21 mouse cellular contexts compared by ENCODE assay signal in genomic region chr6:144772985-144773384, GRCm38 (mm10). TPM values are rescaled to one million over a fixed set of nuclear protein-coding genes. Genes with fewer than 3 reads are reported as not detected.
DNase-seq lines count a peak whose midpoint lies in the region; ATAC-seq lines count a peak whose summit lies in the region.
"Had no signal": no experiment of that assay in that cellular context is flagged by ENCODE, and none has a peak within 500 bp of the region (broad histone marks: within the 10 kb centered on the region; RNA-seq: fewer than 3 reads in every experiment).

No protein-coding gene starts in this region.

- no peaks in the 10 kb centered on the region for H3K36me3 ChIP-seq in forebrain, embryonic 10.5 days (replicated peaks)
- H3K36me3 ChIP-seq: embryonic facial prominence, embryonic 13.5 days; hindbrain, embryonic 12.5 days; limb, embryonic 10.5 days had no signal

- peaks cover 26% of the 10 kb centered on the region; the same call in 1 of the 2 replicates for H3K27me3 ChIP-seq in forebrain, embryonic 10.5 days (ENCODE audit: poor library complexity, severe bottlenecking)

- DNase-seq in spleen, adult 12 weeks (ENCODE audit: low spot score), result peak; percentile 29
- no peak for DNase-seq in spleen, postnatal 4 days (ENCODE audit: low spot score in 2 of 2)
- DNase-seq in adrenal gland, adult 8-10 months, result peak; percentile 62
- DNase-seq in right cerebral cortex, adult 18-20 months, result no peak
- DNase-seq in layer of hippocampus, adult 11-12 months (ENCODE audit: low spot score), result no peak
- no peak for DNase-seq in forebrain, embryonic 10.5 days (ENCODE audit: extremely low spot score, low spot score)
- DNase-seq: B cell, adult 2 months; cerebellum, adult 18-20 months; gastrocnemius, adult 2 months; heart, postnatal 14 days; kidney, adult 9 months; kidney, postnatal 25 days; liver, postnatal 0 days; lung, postnatal 10 days; midbrain, embryonic 14.5 days; right cerebral cortex, postnatal 25 days had no signal

- ATAC-seq in erythroblast, adult 5-6 weeks (replicated peaks; ENCODE audit: low FRiP score, poor library complexity, severe bottlenecking), result peak; percentile 69
- ATAC-seq: inflammation-experienced regulatory T-cells, adult 6 months had no signal

- H3K4me1 ChIP-seq in forebrain, embryonic 10.5 days, result peaks cover 48% of the 10 kb centered on the region

- no peaks in the 10 kb centered on the region for H3K9me3 ChIP-seq in forebrain, embryonic 10.5 days
- H3K9me3 ChIP-seq: embryonic facial prominence, embryonic 13.5 days; hindbrain, embryonic 12.5 days; limb, embryonic 10.5 days had no signal

- H3K4me3 ChIP-seq in forebrain, embryonic 10.5 days, result no peak overlapping the region
- H3K4me3 ChIP-seq: embryonic facial prominence, embryonic 13.5 days; gastrocnemius, adult 2 months; hindbrain, embryonic 12.5 days; limb, embryonic 10.5 days had no signal

- no peak overlapping the region for H3K27ac ChIP-seq in forebrain, embryonic 10.5 days
- H3K27ac ChIP-seq: embryonic facial prominence, embryonic 13.5 days; gastrocnemius, adult 2 months; hindbrain, embryonic 12.5 days; limb, embryonic 10.5 days had no signal

- 83% methylated on average over 2 of the region's 2 CpGs for WGBS in forebrain, embryonic 10.5 days

RNA-seq across cellular contexts. Expression of gene Sox5, which starts 8.8 kb away (rescaled TPM):
- 10 to 100 TPM; 11.7 to 35.6 (median 21.6) TPM for total RNA-seq in adrenal gland, adult 8-10 months (2022)
- 0.21 and 3.1 TPM in 2 replicates for total RNA-seq in erythroblast, adult 5-6 weeks (2015; ENCODE audit: low replicate concordance)
- 0.28 and 0.51 TPM in 2 replicates for total RNA-seq in erythroblast, adult 5-6 weeks (2017; ENCODE audit: low replicate concordance)
- 66.2 and 67.3 TPM in 2 replicates for polyA plus RNA-seq in forebrain, embryonic 10.5 days (2016; fragmentation: Nextera tagmentation; extraction: Ambion mirVana)

Comparison
In these comparisons a context has a peak if more than half of its experiments do, and no peak if none do; other contexts are left out.
1. DNase-seq: peak in spleen, adult 12 weeks (single experiment) and adrenal gland, adult 8-10 months (single experiment); none in spleen, postnatal 4 days (0 of 2), right cerebral cortex, adult 18-20 months (single experiment), layer of hippocampus, adult 11-12 months (single experiment) and forebrain, embryonic 10.5 days (single experiment).